Mouse (Mus musculus) thymus, postnatal 14 days (tissue): ENCODE results near the gene Rbmx2.

ENCODE experiments used
- DNase-seq: peaks from one replicate; pipeline ENCODE4 v3.0.0; 2021

The Rbmx2 gene

GRCm38 (mm10) chrX:48694864-48695371, at the start of gene Rbmx2:
TSS of gene Rbmx2 (plus strand) at chrX:48695004.
- peak; percentile 91 for DNase-seq

GRCm38 (mm10) chrX:48666807-48667206, 28.0 kb upstream of the Rbmx2 start:
- no peak for DNase-seq

- peak; percentile 5 for DNase-seq
Measured at GRCm38 (mm10) chrX:48669588-48669987, 25.2 kb upstream of the Rbmx2 start.

- no peak for DNase-seq
Measured at GRCm38 (mm10) chrX:48671714-48672113, 23.1 kb upstream of the Rbmx2 start.

GRCm38 (mm10) chrX:48674171-48674570, 20.6 kb upstream of the Rbmx2 start, which contains the start of gene Gpr119:
TSS of gene Gpr119 (minus strand) at chrX:48674478.
- no peak for DNase-seq

- peak; percentile 54 for DNase-seq
Measured at GRCm38 (mm10) chrX:48683451-48683850, 11.4 kb upstream of the Rbmx2 start.

GRCm38 (mm10) chrX:48683857-48684256, 10.9 kb upstream of the Rbmx2 start:
- DNase-seq, result no peak

GRCm38 (mm10) chrX:48694460-48694859, 344 bp upstream of the Rbmx2 start:
- DNase-seq, result no peak

- no peak for DNase-seq
Measured at GRCm38 (mm10) chrX:48709701-48710100, 14.9 kb downstream of the Rbmx2 start.

GRCm38 (mm10) chrX:48712846-48713245, 18.0 kb downstream of the Rbmx2 start:
- DNase-seq, result no peak

GRCm38 (mm10) chrX:48754710-48755283, 60.0 kb downstream of the Rbmx2 start:
- no peak for DNase-seq
